Mouse (Mus musculus): ENCODE data around the gene St3gal6.

St3gal6 gene

GRCm38 (mm10) chr16:58430246-58430645, 93.8 kb downstream of the St3gal6 start:
- DNase-seq (ENCODE audit: low read depth, low spot score), result no peak

GRCm38 (mm10) chr16:58421696-58422354, 102.2 kb downstream of the St3gal6 start:
- DNase-seq (ENCODE audit: low read depth, low spot score), result no peak
